Mouse (Mus musculus) macrophage (primary cell): Measurements from ENCODE around the gene Casp3. TPM values are rescaled to one million over a fixed set of nuclear protein-coding genes. Genes with fewer than 3 reads are reported as not detected.

Source experiments
- H3K27ac ChIP-seq: fragments of 350-480 bp; formaldehyde crosslinking; 2 replicates; pipeline ENCODE4 v1.9.0; 2021
- H3K36me3 ChIP-seq: fragments of 350-480 bp; formaldehyde crosslinking; 2 replicates; pipeline ENCODE4 v1.9.0; 2021; ENCODE audit errors: inconsistent target
- H3K4me3 ChIP-seq: fragments of 350-480 bp; formaldehyde crosslinking; 2 replicates; pipeline ENCODE4 v1.9.0; 2021; ENCODE audit errors: inconsistent target
- H3K79me2 ChIP-seq: fragments of 350-480 bp; formaldehyde crosslinking; 2 replicates; pipeline ENCODE4 v1.9.0; 2021; ENCODE audit errors: inconsistent target
- WGBS: methylation state at CpG from one replicate; pipeline ENCODE4 v1.1.7; 2026; ENCODE audit warnings: inconsistent platforms; ENCODE audit not compliant: missing documents; 5-methylcytosine and 5-hydroxymethylcytosine counted together
- polyA plus RNA-seq: library from polyadenylated mRNA; stranded (reverse); fragments of 250-400 nt; gene quantifications from 3 replicates; pipeline ENCODE4 v1.2.4, GENCODE M21; 2018; ENCODE audit warnings: inconsistent platforms

Gene Casp3
- polyA plus RNA-seq, 1 experiment from 2014 or later: 32.2 TPM

GRCm38 (mm10) chr8:46618639-46619320 is 1.7 kb downstream of the Casp3 start:
- Histone ChIP-seq H3K4me3 (peak overlapping the region; percentile 67), H3K36me3 (no peaks in the 10 kb centered on the region), H3K79me2 (peaks cover 61% of the 10 kb centered on the region; the same call in 1 of the 2 replicates), H3K27ac (peak overlapping the region; percentile 53; the same call in 1 of the 2 replicates)
- 18% methylated on average over 9 of the region's 10 CpGs for WGBS

- Histone ChIP-seq H3K79me2 (peaks cover 99% of the 10 kb centered on the region; the same call in 1 of the 2 replicates), H3K27ac (no peak overlapping the region), H3K4me3 (no peak overlapping the region), H3K36me3 (no peaks in the 10 kb centered on the region)
- 98% methylated on average over 9 of the region's 9 CpGs for WGBS
Observed at GRCm38 (mm10) chr8:46622446-46623270, 5.6 kb downstream of the Casp3 start.

- WGBS: no CpG with 5 or more reads among the region's 1 CpGs
Observed at GRCm38 (mm10) chr8:46625166-46625565, 8.1 kb downstream of the Casp3 start.

GRCm38 (mm10) chr8:46626642-46627041 is 9.6 kb downstream of the Casp3 start:
- no peak overlapping the region for H3K4me3 ChIP-seq
- peaks cover 4% of the 10 kb centered on the region; the same call in 1 of the 2 replicates for H3K36me3 ChIP-seq
- H3K79me2 ChIP-seq: peaks cover 59% of the 10 kb centered on the region; the same call in 1 of the 2 replicates
- H3K27ac ChIP-seq: no peak overlapping the region
- 98% methylated on average over 5 of the region's 5 CpGs for WGBS

More at GRCm38 (mm10) chr8:46625166-46625565, 8.1 kb downstream of the Casp3 start:
- Histone ChIP-seq H3K36me3 (peaks cover under 1% of the 10 kb centered on the region; the same call in 1 of the 2 replicates), H3K79me2 (peaks cover 74% of the 10 kb centered on the region; the same call in 1 of the 2 replicates), H3K27ac (no peak overlapping the region), H3K4me3 (no peak overlapping the region)

GRCm38 (mm10) chr8:46627881-46628280 is 10.8 kb downstream of the Casp3 start:
- Histone ChIP-seq H3K36me3 (peaks cover 14% of the 10 kb centered on the region; the same call in 1 of the 2 replicates), H3K79me2 (peaks cover 47% of the 10 kb centered on the region; the same call in 1 of the 2 replicates), H3K27ac (no peak overlapping the region), H3K4me3 (no peak overlapping the region)
- 52% methylated on average over 7 of the region's 7 CpGs for WGBS

- 100% methylated on average over 1 of the region's 1 CpGs for WGBS
- Histone ChIP-seq H3K79me2 (peaks cover 39% of the 10 kb centered on the region; the same call in 1 of the 2 replicates), H3K36me3 (peaks cover 21% of the 10 kb centered on the region; the same call in 1 of the 2 replicates), H3K27ac (no peak overlapping the region), H3K4me3 (no peak overlapping the region)
Observed at GRCm38 (mm10) chr8:46628645-46629044, 11.6 kb downstream of the Casp3 start.

GRCm38 (mm10) chr8:46630422-46630821 is 13.3 kb downstream of the Casp3 start:
- Histone ChIP-seq H3K4me3 (no peak overlapping the region), H3K79me2 (peaks cover 21% of the 10 kb centered on the region; the same call in 1 of the 2 replicates), H3K27ac (no peak overlapping the region), H3K36me3 (peaks cover 39% of the 10 kb centered on the region; the same call in 1 of the 2 replicates)
- 100% methylated on average over 3 of the region's 3 CpGs for WGBS

- H3K79me2 ChIP-seq: peaks cover 16% of the 10 kb centered on the region; the same call in 1 of the 2 replicates
- H3K27ac ChIP-seq: no peak overlapping the region
- 95% methylated on average over 3 of the region's 4 CpGs for WGBS
- peaks cover 44% of the 10 kb centered on the region for H3K36me3 ChIP-seq
- H3K4me3 ChIP-seq: no peak overlapping the region
Observed at GRCm38 (mm10) chr8:46630932-46631331, 13.8 kb downstream of the Casp3 start.

- Histone ChIP-seq H3K79me2 (no peaks in the 10 kb centered on the region), H3K4me3 (no peak overlapping the region), H3K36me3 (peaks cover 37% of the 10 kb centered on the region), H3K27ac (no peak overlapping the region)
- 2% methylated on average over 6 of the region's 6 CpGs for WGBS
Observed at GRCm38 (mm10) chr8:46639010-46639571, 22.0 kb downstream of the Casp3 start.

- Histone ChIP-seq H3K4me3 (no peak overlapping the region), H3K36me3 (peaks cover 29% of the 10 kb centered on the region), H3K79me2 (no peaks in the 10 kb centered on the region), H3K27ac (no peak overlapping the region)
- WGBS: 25% methylated on average over 5 of the region's 5 CpGs
Observed at GRCm38 (mm10) chr8:46639852-46640251, 22.8 kb downstream of the Casp3 start.

- Histone ChIP-seq H3K27ac (no peak overlapping the region), H3K36me3 (peaks cover 15% of the 10 kb centered on the region), H3K4me3 (no peak overlapping the region), H3K79me2 (no peaks in the 10 kb centered on the region)
- 38% methylated on average over 5 of the region's 5 CpGs for WGBS
Observed at GRCm38 (mm10) chr8:46641272-46641671, 24.2 kb downstream of the Casp3 start.

- Histone ChIP-seq H3K27ac (no peak overlapping the region), H3K79me2 (no peaks in the 10 kb centered on the region), H3K4me3 (no peak overlapping the region), H3K36me3 (no peaks in the 10 kb centered on the region)
- WGBS: 60% methylated on average over 4 of the region's 4 CpGs
Observed at GRCm38 (mm10) chr8:46648421-46648820, 31.3 kb downstream of the Casp3 start.

GRCm38 (mm10) chr8:46651872-46652271 is 34.8 kb downstream of the Casp3 start:
- WGBS: 12% methylated on average over 7 of the region's 9 CpGs

GRCm38 (mm10) chr8:46655919-46656318 is 38.8 kb downstream of the Casp3 start:
- H3K27ac ChIP-seq: no peak overlapping the region
- WGBS: 78% methylated on average over 2 of the region's 2 CpGs
- no peak overlapping the region for H3K4me3 ChIP-seq
- no peaks in the 10 kb centered on the region for H3K36me3 ChIP-seq
- no peaks in the 10 kb centered on the region for H3K79me2 ChIP-seq

More at GRCm38 (mm10) chr8:46651872-46652271, 34.8 kb downstream of the Casp3 start:
- Histone ChIP-seq H3K4me3 (no peak overlapping the region), H3K27ac (no peak overlapping the region), H3K36me3 (no peaks in the 10 kb centered on the region), H3K79me2 (no peaks in the 10 kb centered on the region)
